Mouse (Mus musculus) fat pad, adult 2 months (tissue): ENCODE measurements around the gene Slc24a5.
"Not testable (repeated sequence)": the region's sequence is repeated elsewhere in the genome, so short reads cannot be mapped to it uniquely, and the experiment has no call there.

Experiments
- DNase-seq: peaks from one replicate; pipeline ENCODE4 v3.0.0-alpha.2; 2011; ENCODE audit warnings: low read depth, low spot score; ENCODE audit errors: extremely low read depth

Gene Slc24a5

DNA sequence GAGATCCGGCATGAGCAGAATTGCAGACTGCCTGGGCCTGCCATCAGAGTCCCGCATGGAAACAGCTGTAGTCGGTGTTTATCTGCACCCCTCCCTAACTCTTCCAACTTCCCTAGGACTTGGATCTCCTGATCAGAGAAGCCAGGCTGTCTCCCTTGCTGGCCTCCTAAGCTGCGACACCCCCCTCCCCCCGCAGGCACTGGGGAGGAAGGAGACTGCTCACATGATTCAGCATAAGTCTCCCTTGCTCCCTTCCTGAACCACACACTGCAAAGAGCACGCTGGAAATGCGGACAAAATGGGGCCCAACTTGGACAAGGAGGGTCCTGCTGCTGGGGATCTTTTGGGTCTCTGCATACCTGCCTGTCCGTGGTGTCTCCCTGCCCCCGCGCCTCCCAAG, at the start of gene Slc24a5:
Slc24a5 (plus strand) TSS at position 231 of the 400 bp plus-strand sequence.
- no peak for DNase-seq

DNA sequence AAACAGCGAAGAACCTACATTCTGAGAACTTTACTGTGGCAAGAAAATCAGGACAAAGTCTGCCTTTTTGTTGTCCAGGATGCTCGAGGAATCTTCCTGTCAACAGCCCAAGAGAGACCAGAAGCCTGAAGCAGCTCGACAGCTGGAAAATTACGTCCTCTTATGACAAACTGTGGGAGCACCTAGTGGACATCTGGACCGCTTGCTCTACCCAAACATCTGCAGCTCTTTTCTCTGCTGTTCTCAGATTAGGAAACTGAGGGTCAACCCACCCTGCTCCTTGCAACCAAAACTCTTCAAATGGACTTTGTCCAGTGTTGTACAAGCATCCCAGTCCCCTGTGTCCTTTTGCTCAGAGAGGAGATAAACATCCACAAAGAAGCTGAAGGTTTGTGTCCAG, 43.5 kb upstream of the Slc24a5 start:
- DNase-seq, result no peak

DNA sequence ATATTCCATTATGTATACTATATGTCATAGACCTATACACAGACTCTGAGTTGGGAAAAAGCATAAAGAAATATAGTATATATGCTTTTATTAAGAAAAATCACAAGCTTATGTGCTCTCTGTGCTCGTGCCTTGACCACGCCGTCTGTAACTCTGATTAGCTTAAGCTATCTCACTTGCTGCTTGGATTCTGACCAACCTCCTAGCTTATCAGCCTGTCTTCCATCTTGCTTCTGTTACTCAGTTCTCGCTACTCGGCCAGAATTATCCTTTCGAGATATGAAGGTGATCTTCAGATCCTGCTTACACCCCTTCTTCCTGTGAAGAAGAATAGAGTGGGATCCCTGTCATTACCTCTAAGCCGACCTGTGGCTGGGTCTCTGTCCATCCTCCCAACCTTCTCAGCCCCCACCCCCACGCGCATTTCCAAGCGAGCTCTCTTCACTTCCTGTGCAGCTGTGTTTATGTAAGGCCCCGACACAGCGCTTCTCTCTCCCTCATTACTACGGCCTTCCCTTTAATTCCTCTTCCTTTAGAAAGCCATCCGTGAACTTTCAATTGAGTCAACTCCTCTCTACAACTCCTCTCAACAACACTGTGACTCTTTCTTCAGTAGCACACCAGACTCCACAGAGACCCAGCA, 41.4 kb upstream of the Slc24a5 start:
- no peak for DNase-seq

DNA sequence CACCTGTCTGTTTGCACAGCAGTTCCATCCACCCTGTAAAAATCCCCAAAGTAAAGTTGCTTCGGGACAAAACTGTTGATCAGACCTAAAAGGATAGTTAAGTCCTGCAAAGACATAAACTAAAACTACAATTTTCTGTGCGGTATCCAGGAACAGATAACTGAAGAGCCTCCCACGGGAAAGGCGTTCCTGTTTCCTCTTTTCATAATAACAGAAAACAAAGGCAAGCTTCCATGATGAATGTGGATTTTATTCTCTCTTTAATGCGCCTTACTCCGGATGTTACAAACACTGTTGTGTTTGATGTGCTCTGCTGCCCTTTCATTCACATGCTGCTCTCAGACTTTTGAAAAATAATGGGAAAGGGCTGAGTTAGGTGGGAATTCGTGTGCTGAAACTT, 37.3 kb upstream of the Slc24a5 start:
- DNase-seq, result no peak

DNA sequence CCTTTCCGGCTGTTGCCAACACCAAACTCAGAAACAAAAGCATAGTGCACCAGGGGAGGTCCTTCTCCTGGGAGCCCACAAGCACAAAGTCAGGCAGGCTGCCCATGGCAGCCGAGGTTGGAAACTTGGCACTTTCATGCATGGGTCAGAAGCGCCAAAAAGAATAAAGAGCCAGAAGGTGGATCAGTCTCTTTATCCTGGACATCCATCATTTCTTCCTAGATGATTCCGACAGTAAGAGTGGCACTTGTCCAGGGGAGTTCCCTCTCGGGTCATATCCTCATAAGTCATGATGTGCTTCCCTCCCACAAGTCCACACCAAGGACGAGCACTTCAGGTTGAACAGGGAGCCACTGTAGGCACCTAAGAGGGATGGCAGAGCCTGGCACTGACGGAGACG, 36.8 kb upstream of the Slc24a5 start:
- DNase-seq, result no peak

DNA sequence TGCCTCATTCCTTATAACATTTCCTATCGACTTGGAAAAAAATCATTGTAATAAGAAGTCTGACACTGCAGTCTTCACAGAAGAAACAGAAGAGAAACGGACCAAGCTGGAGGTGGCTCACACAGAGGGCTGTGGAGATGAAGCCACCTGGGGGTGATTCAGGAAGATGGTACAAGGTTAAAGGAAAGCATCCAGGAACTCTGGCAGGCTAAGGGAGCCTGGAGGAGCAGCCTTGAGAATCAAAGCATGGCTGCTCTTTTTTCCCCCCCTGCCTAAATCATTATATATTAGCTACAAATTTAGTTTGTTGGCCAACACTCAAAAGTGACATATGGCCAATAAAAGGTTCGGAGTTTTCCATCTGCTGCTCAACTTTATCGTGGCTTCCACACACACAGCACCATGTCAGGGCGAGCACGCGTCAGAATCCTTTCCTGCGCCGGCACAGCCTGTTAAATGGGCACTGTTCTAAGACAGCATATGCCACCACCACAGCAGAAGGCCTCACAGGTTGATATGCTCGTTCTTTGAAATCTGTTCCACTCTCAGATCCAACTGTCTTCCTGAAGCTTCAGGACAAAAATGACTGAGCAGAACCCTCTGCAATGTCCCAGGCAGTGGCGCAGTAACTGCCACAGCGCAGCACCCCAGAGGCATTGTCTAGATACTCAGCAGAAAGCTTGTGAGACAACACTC, 36.2 kb upstream of the Slc24a5 start:
- DNase-seq, result no peak

DNA sequence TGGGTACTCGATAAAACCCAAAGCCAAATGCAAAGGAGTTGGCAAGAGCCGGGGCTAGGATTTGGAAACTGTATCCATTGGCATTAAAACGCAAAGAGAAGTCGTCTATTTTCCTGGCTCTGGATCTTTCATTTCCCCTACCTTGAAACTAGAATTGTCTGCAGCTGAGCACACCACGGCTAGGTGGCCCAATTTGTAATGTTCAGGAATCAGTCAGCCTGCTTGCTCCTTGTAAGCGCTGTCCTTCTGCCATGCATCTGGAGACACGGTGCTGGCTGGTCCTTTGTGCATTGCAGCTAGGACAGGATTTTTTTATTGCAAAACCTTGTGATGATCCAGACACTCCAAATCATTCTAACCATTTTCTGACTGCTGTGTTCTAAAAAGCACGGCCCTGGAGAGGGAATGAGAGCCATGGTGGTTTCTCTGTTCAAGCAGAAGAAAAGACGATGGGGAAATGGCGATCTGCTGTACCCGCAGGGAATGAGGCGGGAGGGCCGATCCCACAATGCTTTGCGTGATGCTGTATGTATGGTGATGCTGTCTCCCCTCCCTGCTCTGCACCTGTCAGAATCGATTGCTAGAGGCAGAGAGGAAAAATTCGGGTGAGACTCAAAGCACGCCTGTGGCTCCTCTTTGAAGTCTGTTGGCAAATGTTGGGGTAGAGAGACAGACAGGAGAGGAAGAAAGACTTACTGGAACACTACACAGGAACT, 35.5 kb upstream of the Slc24a5 start:
- DNase-seq, result no peak

DNA sequence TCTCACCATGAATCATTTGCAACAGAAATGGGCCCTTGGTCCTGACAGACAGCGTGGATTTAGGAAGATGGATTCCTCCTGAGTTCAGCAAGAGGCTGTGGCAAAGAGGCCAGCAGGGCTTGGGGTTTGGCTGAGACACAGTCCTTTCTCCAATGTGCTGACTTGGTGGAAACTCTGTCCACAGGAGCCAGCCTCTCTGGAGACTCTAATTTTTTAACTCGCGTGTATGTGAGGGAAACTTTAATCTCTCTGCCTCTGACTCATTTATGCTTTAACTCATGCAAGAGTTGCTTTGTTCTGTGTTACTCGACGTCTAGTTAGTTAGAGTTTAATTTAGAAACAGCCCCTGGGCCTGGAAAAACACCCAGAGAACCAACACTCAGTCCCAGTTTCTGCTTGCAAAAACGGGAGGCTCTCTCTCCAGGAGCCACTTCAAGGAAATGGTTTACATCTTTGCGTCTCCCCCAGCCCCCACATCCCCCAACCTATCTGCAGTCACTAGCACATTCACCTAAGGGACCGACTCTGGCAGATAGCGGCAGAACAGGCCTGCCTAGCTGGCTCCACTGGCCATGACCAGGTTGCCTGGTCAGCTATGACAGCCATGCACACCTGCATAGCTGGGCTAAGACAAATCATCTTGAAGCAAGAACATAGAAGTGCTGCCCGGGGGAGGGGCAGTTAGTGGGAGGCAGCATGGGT, 34.7 kb upstream of the Slc24a5 start:
- DNase-seq, result no peak

DNA sequence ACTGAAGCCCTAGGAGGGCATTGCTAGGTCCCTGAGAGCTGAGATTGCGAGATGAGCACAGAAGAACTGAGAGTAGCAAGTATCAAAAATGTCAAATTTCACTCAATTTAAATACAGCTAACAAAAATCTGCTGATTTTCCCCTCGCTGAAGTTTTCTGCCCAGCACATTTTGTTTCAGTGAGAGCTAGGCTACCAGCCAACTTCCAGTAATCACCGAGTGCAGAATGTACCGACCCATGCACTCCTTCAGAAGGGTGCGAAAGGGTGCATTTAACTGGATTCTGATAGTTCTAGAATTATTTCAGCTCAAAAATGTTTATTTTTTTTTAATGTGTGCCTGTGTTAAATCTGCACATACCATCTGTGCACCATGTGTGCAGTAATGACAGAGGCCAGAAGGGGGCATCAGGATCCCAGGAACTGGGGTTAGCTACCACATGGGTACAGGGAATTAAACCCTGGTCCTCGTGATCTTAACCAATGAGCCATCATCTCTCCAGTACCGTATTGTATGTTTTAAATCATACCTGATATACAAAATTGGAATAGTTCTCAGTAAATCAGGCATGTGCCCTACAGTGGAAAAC, 12.5 kb upstream of the Slc24a5 start:
- DNase-seq, result no peak

DNA sequence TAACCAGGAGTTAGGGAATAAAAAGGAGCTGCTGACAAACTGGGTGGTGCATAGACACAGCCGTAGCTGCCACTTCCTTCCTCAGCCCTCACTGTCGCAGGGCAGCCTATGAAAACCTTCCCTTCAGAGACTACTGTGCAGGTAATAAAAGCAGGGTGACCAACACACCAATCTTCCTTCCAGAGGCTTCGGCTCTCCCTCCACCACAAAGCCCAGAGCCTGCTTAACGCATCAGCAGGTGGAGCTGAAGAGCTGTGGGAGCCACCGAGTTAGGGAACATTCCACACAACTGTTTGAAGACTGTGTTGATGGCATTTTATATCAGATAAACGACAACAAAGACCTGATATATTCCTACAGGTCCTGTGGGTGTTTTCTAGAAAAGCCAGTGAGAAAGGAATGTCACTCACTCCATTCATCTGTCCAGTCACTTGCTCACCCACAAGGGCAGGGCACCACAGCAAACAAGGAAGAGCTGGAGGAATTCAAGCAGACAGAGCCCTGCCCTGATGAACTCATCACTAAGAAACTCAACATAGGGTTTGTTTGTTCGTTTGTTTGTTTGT, 10.6 kb upstream of the Slc24a5 start:
- DNase-seq, result no peak

DNA sequence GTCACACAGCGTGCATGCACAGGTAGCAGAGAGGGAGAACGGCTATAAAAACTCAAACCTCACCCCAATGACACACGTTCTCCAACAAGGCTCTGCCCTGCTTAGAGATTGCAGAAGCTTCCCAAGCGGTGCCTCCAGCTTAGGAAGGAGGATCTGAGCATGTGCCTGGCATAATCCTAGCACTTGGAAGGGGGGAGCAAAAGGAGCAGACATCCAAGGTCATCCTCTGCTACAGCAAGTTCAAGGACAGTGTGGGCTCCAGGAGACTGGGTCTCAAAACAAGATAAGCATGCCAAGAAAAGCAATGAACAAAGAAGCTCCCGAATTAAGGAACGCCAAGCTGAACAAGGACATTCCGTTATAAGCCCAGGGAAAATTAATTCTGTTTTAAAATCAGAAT, 6.5 kb upstream of the Slc24a5 start:
- DNase-seq, result no peak

DNA sequence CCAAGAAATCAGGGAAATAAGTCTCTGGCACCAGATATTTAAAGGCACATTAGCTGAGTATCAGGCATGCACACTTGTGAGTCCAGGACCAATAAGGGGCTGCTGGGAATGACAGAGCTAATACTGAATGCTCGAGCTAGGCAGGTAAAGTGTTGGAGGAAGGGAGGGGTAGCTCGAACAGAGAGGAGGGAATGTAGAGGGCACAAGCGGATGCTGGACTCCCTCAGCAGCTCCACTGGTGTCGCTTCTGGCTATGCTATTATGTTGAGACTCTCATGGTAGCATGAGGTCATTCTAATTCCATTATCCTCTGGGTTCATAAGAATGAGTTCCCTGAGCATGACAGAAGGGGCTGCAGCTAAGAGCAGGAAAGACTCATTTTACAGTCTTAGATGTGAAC, 5.0 kb upstream of the Slc24a5 start:
- DNase-seq, result no peak

DNA sequence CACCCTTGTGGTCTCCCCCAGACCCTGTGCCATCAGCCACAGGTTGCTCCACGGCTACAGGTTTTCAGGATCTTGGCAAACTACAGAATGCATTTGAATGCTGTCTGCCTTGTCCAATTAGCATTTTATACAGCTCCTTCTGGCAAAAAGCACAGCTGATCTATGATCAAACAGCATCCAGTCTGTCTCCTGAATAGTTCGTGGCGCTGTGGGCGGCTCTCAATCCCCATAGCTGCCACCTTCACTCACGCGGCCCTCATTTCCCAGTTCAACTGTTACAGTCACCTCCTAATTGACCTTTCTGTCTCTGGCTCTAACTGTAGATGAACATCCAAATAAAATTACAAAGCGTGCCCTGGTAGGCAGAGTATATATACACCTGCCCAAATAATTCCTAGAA, 551 bp upstream of the Slc24a5 start:
- no peak for DNase-seq

DNA sequence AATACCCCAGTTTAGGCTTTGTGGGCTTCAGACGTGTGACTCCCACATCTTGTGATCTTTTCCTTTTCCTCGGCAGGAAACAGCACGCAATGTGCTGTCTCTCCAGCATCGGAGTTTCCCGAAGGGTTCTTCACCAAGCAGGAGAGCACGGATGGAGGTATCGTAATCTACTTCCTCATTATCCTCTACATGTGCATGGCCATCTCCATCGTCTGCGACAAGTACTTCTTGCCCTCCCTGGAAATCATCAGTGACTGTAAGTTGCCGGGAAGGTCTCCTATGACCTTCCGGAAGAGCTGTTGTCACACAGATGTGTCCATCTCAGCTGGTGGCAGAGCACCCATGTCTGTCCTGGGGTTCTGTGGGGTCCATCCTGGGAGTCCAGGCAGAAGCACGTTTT, 772 bp downstream of the Slc24a5 start:
- DNase-seq, result no peak

DNA sequence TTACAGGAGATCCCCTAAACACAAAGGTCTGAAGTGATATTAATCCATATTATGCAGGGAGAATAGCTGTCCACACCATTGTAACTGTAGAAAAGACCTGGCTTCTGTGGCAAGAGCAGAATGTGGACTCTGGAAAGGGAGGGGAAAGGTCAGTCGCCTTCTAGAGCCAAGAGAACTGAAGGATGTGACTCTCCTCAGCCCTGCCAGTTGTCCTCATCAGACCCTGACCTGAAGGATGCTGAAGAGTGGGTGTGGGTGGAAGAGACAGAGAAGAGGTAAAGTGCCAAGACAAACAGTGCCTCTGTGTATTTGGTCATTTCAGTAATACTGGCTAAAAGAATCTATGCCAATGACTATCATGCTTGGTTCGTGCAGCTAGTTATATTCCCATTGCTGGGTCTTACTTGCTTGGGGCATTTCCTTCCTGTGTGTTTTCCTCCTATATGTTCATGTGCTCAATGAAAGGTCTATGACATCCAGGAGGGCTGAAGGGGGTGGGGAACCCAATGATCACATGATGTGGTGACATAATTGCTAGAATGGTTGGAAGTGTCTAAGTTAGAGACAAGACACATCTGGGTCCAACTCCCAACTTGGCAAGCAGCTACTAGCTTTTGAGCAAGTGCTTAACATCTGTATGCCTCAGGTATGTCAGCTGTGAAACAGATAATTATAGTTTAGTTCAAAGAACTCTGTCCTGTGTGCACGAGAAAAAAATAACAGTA, 5.3 kb downstream of the Slc24a5 start:
- no peak for DNase-seq

DNA sequence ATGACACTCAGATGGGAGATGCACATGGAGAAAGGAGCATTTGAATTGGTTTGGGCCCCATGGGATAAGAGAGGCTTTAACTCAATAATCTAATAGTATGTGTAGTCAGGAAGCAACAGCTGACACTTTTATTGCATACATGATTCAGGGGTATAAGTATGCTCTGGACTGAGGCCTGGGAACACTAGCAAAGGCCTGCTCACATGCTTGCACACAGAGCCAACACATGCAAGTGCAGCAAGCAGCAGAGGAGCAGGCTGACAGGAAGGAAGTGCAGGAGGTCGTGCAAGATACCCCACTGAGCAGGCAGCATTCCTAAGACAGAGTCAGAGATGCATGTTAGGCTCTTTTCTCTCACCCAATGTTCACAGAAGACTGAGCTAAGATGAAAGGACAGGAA, 16.0 kb downstream of the Slc24a5 start:
- no peak for DNase-seq

DNA sequence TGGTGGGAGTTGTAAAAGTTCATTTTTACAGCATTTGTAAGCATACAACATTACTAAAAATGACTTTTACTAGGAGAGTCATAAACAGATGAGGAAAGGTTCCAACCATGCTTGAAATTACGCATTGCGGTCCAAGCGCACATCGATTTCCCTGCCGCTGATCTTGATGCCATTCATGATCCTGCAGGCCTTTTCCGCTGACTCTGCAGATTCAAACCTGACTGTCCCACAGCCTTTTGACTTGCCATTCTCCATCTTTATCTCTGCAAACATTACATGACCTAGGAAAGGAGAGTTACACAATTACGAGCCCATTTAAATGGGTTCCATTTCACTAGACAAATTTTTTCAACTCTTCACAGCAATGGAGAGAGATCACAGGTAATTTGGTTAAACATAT, 20.8 kb downstream of the Slc24a5 start:
- DNase-seq, result no peak

DNA sequence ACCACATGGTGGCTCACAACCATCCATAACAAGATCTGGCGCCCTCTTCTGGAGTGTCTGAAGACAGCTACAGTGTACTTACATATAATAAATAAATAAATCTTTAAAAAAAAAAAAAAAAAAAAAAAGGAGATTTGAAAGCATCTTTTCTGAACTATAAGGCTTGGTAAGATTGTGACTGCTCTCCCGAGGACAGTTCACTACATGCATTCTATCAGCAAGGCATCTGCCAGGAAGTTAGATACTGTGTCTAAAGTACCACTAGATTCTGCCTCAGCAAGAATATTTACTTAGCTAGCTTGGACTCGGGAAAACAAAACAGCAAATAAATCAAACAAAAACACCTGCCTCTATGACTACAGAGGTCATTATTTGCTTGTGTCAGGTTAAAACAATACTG, 24.2 kb downstream of the Slc24a5 start:
- not testable (repeated sequence) for DNase-seq

DNA sequence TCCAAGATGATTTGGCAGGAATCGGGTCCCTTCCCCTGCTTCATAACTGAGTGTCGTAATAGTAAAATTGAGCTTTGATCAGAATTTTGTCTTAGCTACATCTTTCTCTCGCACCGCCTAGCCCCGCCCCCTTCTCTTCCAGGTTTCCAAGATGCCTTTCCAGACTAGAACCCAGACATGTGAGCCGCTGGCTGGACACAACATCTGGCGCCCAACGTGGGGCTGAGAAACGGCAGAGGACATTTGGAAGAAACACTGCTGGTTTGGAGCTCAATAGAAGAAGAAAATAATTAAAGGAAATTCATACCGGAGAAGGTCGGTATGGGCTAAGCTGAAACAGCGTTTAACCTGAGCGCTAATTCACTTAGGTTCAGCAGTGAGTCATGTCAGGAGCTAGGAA, 36.6 kb downstream of the Slc24a5 start:
- not testable (repeated sequence) for DNase-seq

DNA sequence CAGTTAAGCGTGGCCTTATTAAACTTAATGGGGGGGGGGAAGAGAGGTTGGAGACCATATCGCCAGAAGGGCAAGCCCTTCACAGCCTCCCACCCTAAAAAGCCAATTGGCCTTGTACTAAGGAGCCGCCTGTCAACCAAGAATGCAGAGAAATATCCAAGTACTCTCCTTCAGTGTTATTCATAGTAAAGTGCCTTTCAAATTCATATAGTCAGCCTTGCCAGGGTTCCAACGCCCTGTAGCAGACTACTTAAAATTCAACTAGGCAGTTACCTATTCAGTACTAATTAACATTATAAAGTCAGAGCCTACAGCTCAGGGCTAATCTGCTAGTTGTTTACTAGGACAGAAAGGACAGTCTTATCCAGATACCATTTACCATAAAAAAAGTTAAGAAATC, 38.6 kb downstream of the Slc24a5 start:
- not testable (repeated sequence) for DNase-seq
